Mouse (Mus musculus) testis, adult 2 months (tissue): Measurements from ENCODE around the gene Dnah2.

ENCODE experiments used
- CTCF ChIP-seq: fragments of 200-500 bp; IDR thresholded peaks from 2 replicates; pipeline ENCODE4 v1.5.1; 2012; ENCODE audit warnings: low read depth, mild to moderate bottlenecking, inconsistent platforms, low read length, moderate library complexity; ENCODE audit not compliant: control insufficient read depth, insufficient read depth, insufficient replicate concordance
- POLR2A ChIP-seq: fragments of 200-500 bp; IDR thresholded peaks from 2 replicates; pipeline ENCODE4 v1.6.1; 2012; ENCODE audit warnings: low read depth, mild to moderate bottlenecking, inconsistent platforms, low read length, moderate library complexity; ENCODE audit not compliant: control insufficient read depth

DNA sequence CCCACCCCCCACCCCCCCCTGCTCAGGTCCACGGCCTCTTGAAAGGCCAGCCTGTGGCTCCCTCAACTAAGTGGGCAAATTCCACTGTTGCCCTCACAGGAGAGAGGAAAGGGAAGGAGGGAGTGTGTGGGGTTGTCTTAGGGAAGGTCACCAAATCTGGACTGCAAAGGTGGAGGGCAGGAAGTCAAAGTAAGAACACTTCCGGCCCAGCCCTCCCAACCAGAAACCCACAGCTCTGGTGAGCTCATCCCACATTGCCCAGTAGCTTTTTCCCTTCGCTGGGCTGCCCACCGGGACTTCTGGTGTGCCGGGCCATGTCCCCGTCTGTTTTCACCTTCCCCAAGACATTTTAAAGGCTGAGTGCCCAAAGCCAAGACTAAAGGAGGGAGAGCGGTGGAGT is 57.2 kb downstream of the Dnah2 start:
- no peak for TF ChIP-seq CTCF
- no peak for TF ChIP-seq POLR2A
